Mouse (Mus musculus) testis, postnatal 14 days (tissue): ENCODE data around the gene Gm2115.

ENCODE experiments used
- DNase-seq: peaks from one replicate; pipeline ENCODE4 v3.0.0; 2021; ENCODE audit warnings: low spot score

Gm2115 gene

GRCm38 (mm10) chr7:84586360-84587100, 57.8 kb downstream of the Gm2115 start:
- DNase-seq, result no peak

GRCm38 (mm10) chr7:84587101-84587783, 58.5 kb downstream of the Gm2115 start:
- DNase-seq, result no peak

- no peak for DNase-seq
Observed at GRCm38 (mm10) chr7:84590622-84591021, 61.9 kb downstream of the Gm2115 start.

GRCm38 (mm10) chr7:84591347-84591746, 62.6 kb downstream of the Gm2115 start:
- DNase-seq, result no peak

- no peak for DNase-seq
Observed at GRCm38 (mm10) chr7:84594087-84594916, 65.5 kb downstream of the Gm2115 start.

GRCm38 (mm10) chr7:84594917-84595303, 66.2 kb downstream of the Gm2115 start:
- DNase-seq, result no peak

GRCm38 (mm10) chr7:84596002-84596401, 67.2 kb downstream of the Gm2115 start:
- no peak for DNase-seq

GRCm38 (mm10) chr7:84596633-84597032, 67.9 kb downstream of the Gm2115 start:
- DNase-seq, result no peak

- no peak for DNase-seq
Observed at GRCm38 (mm10) chr7:84600631-84601030, 71.9 kb downstream of the Gm2115 start.

- DNase-seq, result no peak
Observed at GRCm38 (mm10) chr7:84601331-84601730, 72.6 kb downstream of the Gm2115 start.

GRCm38 (mm10) chr7:84604501-84604900, 75.7 kb downstream of the Gm2115 start:
- DNase-seq, result no peak

GRCm38 (mm10) chr7:84605033-84605687, 76.4 kb downstream of the Gm2115 start:
- no peak for DNase-seq

GRCm38 (mm10) chr7:84605704-84606292, 77.0 kb downstream of the Gm2115 start:
- DNase-seq, result peak; percentile 80

- DNase-seq, result peak; percentile 33
Observed at GRCm38 (mm10) chr7:84606293-84606749, 77.6 kb downstream of the Gm2115 start, which contains the start of gene Fah. Gene Fah, minus strand, starts transcription at chr7:84606722.

GRCm38 (mm10) chr7:84611609-84612008, 82.9 kb downstream of the Gm2115 start:
- DNase-seq, result no peak

- DNase-seq, result no peak
Observed at GRCm38 (mm10) chr7:84612445-84612844, 83.7 kb downstream of the Gm2115 start.

GRCm38 (mm10) chr7:84618951-84619350, 90.2 kb downstream of the Gm2115 start:
- no peak for DNase-seq

GRCm38 (mm10) chr7:84620956-84621355, 92.2 kb downstream of the Gm2115 start:
- no peak for DNase-seq

GRCm38 (mm10) chr7:84623718-84624117, 95.0 kb downstream of the Gm2115 start:
- no peak for DNase-seq

- no peak for DNase-seq
Observed at GRCm38 (mm10) chr7:84631878-84632277, 103.1 kb downstream of the Gm2115 start.
